Mouse (Mus musculus) neural tube, embryonic 11.5 days (tissue): ENCODE measurements around the gene Slc8a3. TPM values are rescaled to one million over a fixed set of nuclear protein-coding genes. Genes with fewer than 3 reads are reported as not detected.

Experiments used
- ATAC-seq: fragments of 200-750 bp; cut with Nextera tagmentation; 2 replicates; pipeline ENCODE4 v1.8.0; 2017; ENCODE audit warnings: moderate number of reproducible peaks, mild to moderate bottlenecking, moderate TSS enrichment, moderate library complexity; ENCODE audit not compliant: insufficient read depth, low FRiP score, low TSS enrichment
- DNase-seq: peaks from one replicate; pipeline ENCODE4 v3.0.0-alpha.2; 2015; ENCODE audit warnings: low spot score
- H3K27ac ChIP-seq: fragments of 300-500 bp; sonication (generic); 2 replicates; pipeline ENCODE4 v1.5.1; 2014; ENCODE audit warnings: low read depth, mild to moderate bottlenecking, low read length
- H3K27me3 ChIP-seq: fragments of 300-500 bp; sonication (generic); 2 replicates; pipeline ENCODE4 v1.6.1; 2014; ENCODE audit warnings: mild to moderate bottlenecking, low read length, mixed read lengths; ENCODE audit not compliant: control insufficient read depth, insufficient read depth
- H3K36me3 ChIP-seq: fragments of 300-500 bp; sonication (generic); 2 replicates; pipeline ENCODE4 v1.6.1; 2014; ENCODE audit warnings: mild to moderate bottlenecking, low read length, moderate library complexity, mixed read lengths; ENCODE audit not compliant: control insufficient read depth, insufficient read depth
- H3K4me1 ChIP-seq: fragments of 300-500 bp; sonication (generic); 2 replicates; pipeline ENCODE4 v1.6.1; 2014; ENCODE audit warnings: low read length, mixed read lengths; ENCODE audit not compliant: control insufficient read depth, insufficient read depth
- H3K4me2 ChIP-seq: fragments of 300-500 bp; sonication (generic); 2 replicates; pipeline ENCODE4 v1.6.1; 2014; ENCODE audit warnings: low read depth, mild to moderate bottlenecking, moderate library complexity
- H3K4me3 ChIP-seq: fragments of 300-500 bp; sonication (generic); 2 replicates; pipeline ENCODE4 v1.5.1; 2014; ENCODE audit warnings: low read depth, low read length
- H3K9ac ChIP-seq: fragments of 300-500 bp; sonication (generic); 2 replicates; pipeline ENCODE4 v1.6.1; 2014; ENCODE audit warnings: mild to moderate bottlenecking, low read length
- H3K9me3 ChIP-seq: fragments of 300-500 bp; sonication (generic); 2 replicates; pipeline ENCODE4 v1.6.1; 2016; ENCODE audit warnings: low read length; ENCODE audit not compliant: control insufficient read depth
- WGBS: fragments of 180-500 bp; shearing (Covaris S2); extraction: QIAGEN DNeasy Blood & Tissue Kit; methylation state at CpG from one replicate; pipeline ENCODE4 v1.1.7; 2014; 5-methylcytosine and 5-hydroxymethylcytosine counted together
- microRNA-seq: library from miRNA; unstranded; fragments of <30 nt; microRNA quantifications from one replicate; pipeline ENCODE4, GENCODE M21; 2016
- polyA plus RNA-seq: library from polyadenylated mRNA; unstranded; fragments of >200 nt; fragmentation: Nextera tagmentation; extraction: Ambion mirVana; gene quantifications from 2 replicates; pipeline ENCODE4 v1.2.1, GENCODE M21; 2014

Gene Slc8a3
- polyA plus RNA-seq, 1 experiment from 2014 or later: 1.7 TPM

- DNase-seq (no peak), ATAC-seq (no peak)
- H3K4me1 ChIP-seq: no peaks in the 10 kb centered on the region
- H3K4me3 ChIP-seq: no peak overlapping the region
- no peaks in the 10 kb centered on the region for H3K36me3 ChIP-seq
- H3K27me3 ChIP-seq: no peaks in the 10 kb centered on the region
- H3K27ac ChIP-seq: no peak overlapping the region
- H3K9me3 ChIP-seq: no peaks in the 10 kb centered on the region
- H3K9ac ChIP-seq: no peak overlapping the region
- no peak overlapping the region for H3K4me2 ChIP-seq
- WGBS: 86% methylated on average over 6 of the region's 6 CpGs
These were observed 177.3 kb downstream of the Slc8a3 start for GRCm38 (mm10) chr12:81155675-81156074.

- Histone ChIP-seq H3K27me3 (peaks cover 3% of the 10 kb centered on the region; the same call in 1 of the 2 replicates), H3K4me1 (no peaks in the 10 kb centered on the region)
- WGBS: 69% methylated on average over 2 of the region's 2 CpGs
These were observed 180.9 kb downstream of the Slc8a3 start for GRCm38 (mm10) chr12:81152082-81152481.

GRCm38 (mm10) chr12:81150917-81151316 lies 182.1 kb downstream of the Slc8a3 start:
- ATAC-seq (no peak), DNase-seq (no peak)
- H3K27me3 ChIP-seq: peaks cover 3% of the 10 kb centered on the region; the same call in 1 of the 2 replicates
- no peak overlapping the region for H3K9ac ChIP-seq
- no peak overlapping the region for H3K4me3 ChIP-seq
- peaks cover 6% of the 10 kb centered on the region; the same call in 1 of the 2 replicates for H3K4me1 ChIP-seq
- no peaks in the 10 kb centered on the region for H3K36me3 ChIP-seq
- H3K4me2 ChIP-seq: no peak overlapping the region
- whole genome bisulfite sequencing: 87% methylated on average over 5 of the region's 5 CpGs
- H3K27ac ChIP-seq: no peak overlapping the region
- no peaks in the 10 kb centered on the region for H3K9me3 ChIP-seq

More at GRCm38 (mm10) chr12:81152082-81152481, 180.9 kb downstream of the Slc8a3 start:
- no peak overlapping the region for H3K9ac ChIP-seq
- H3K4me3 ChIP-seq: no peak overlapping the region
- ATAC-seq (no peak), DNase-seq (no peak)
- no peak overlapping the region for H3K4me2 ChIP-seq
- no peaks in the 10 kb centered on the region for H3K36me3 ChIP-seq
- H3K9me3 ChIP-seq: no peaks in the 10 kb centered on the region
- H3K27ac ChIP-seq: no peak overlapping the region

- Histone ChIP-seq H3K4me1 (peaks cover 10% of the 10 kb centered on the region; the same call in 1 of the 2 replicates), H3K36me3 (no peaks in the 10 kb centered on the region), H3K4me2 (no peak overlapping the region), H3K9ac (no peak overlapping the region), H3K27me3 (peaks cover 3% of the 10 kb centered on the region; the same call in 1 of the 2 replicates), H3K9me3 (no peaks in the 10 kb centered on the region), H3K27ac (no peak overlapping the region), H3K4me3 (no peak overlapping the region)
- WGBS: 92% methylated on average over 6 of the region's 6 CpGs
- ATAC-seq (no peak), DNase-seq (no peak)
These were observed 185.0 kb downstream of the Slc8a3 start for GRCm38 (mm10) chr12:81147956-81148355.

Small RNA genes lying within 50 kb of the gene (microRNA-seq; reads per million reads assigned to microRNA genes)
- 8.3 reads per million, percentile 18 among the genes with 10 or more reads in this experiment for gene Mir3067

Other genes starting within 250 kb of the Slc8a3 start
- 0.23 and 0.24 TPM in 2 replicates for gene Gm4787, start 46.3 kb upstream of the Slc8a3 start, polyA plus RNA-seq
- gene Adam4, start 88.8 kb upstream of the Slc8a3 start, polyA plus RNA-seq: 0.32 and 0.45 TPM in 2 replicates
- gene Cox16, start 151.9 kb upstream of the Slc8a3 start, polyA plus RNA-seq: 124 and 130 TPM in 2 replicates
- gene Gm20498, start 199.7 kb upstream of the Slc8a3 start, polyA plus RNA-seq: 33.4 and 37.2 TPM in 2 replicates
- gene Synj2bp, start 199.7 kb upstream of the Slc8a3 start, polyA plus RNA-seq: 28.6 and 29.7 TPM in 2 replicates
- 0.45 and 0.55 TPM in 2 replicates for gene Adam21, start 235.3 kb upstream of the Slc8a3 start, polyA plus RNA-seq